Mouse (Mus musculus) megakaryocyte-erythroid progenitor cell, adult 5 weeks (primary cell): ENCODE results near the gene Cyp4a30b. TPM values are rescaled to one million over a fixed set of nuclear protein-coding genes. Genes with fewer than 3 reads are reported as not detected.

Experiments
- polyA plus RNA-seq: library from polyadenylated mRNA; stranded (reverse); fragments of >175 nt; gene quantifications from 2 replicates; pipeline ENCODE4 v1.2.3, GENCODE M21; 2012

The Cyp4a30b gene
- polyA plus RNA-seq: not detected in 2 replicates

DNA sequence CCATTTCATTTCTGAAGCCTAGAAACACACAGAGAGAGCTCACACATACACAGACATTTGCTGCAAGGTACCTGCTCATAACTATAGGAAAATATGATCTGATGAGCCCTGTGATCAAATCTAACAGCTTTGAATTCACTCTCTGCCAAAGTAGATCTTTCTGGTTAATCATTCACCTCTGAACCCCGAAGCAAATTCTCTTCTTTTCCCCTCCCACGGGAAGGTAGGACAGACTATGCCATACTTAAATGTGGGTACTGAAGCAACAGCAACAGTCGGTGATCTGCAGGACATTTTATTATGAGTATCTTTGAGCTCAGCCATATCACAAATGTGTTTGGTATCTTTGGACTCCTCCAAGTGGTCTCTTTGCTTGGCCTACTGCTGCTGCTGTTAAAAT, at the start of gene Cyp4a30b:
TSS of gene Cyp4a30b (plus strand) at position 301 of the 400 bp plus-strand sequence.

GRCm38 (mm10) chr4:115411324-115411723, 41.1 kb upstream of the Cyp4a30b start, which contains the start of gene Cyp4a12b:
Gene Cyp4a12b, plus strand, starts transcription at chr4:115411624.

DNA sequence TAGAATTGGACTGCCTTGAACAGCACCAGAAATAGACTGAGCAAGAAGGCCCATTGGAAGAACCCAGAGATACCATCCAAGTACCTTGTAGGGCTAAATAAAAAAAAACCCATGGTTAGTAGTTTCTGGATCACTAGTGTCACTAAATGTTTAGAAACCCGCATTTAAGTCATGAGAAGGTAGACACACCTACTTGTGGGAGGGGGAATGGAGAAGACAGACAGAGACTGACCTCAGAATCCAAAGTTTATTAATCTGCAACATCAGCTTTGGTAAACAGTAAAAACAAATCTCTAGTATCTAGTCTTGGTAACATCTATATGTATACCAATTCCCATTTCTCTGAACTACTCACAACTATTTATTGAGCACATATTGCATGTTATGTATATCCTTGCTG, 43.6 kb downstream of the Cyp4a30b start, which contains the start of gene Cyp4a14:
TSS of gene Cyp4a14 (minus strand) at position 142 of the 400 bp plus-strand sequence.

DNA sequence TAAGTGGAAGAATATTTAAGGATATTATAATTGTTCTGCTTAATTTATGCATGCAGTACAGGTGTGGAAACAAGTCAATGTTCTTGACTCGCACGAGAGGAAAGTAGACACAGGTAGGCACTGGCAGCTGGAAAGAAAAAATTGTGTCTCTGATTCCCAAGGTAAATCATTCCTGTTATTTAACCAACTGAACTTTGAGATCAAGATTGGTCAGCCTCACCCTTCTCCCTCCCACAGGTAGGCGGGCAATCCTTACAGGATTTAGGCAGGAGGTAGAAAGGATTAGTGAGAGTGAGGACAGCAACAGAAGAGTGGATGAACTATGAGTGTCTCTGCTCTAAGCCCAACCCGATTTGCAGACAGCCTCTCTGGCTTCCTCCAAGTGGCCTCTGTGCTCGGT, 65.6 kb downstream of the Cyp4a30b start, which contains the start of gene Cyp4a10:
TSS of gene Cyp4a10 (plus strand) at position 265 of the 400 bp plus-strand sequence.

Other genes with a start within 250 kb of the Cyp4a30b start
- gene Cyp4a29, start 210.5 kb upstream of the Cyp4a30b start, polyA plus RNA-seq: not detected in 2 replicates
- gene Cyp4a12a, start 153.6 kb upstream of the Cyp4a30b start, polyA plus RNA-seq: not detected in 2 replicates
- gene Cyp4a12b, start 41.0 kb upstream of the Cyp4a30b start, polyA plus RNA-seq: not detected in 2 replicates
- gene Cyp4a14, start 43.5 kb downstream of the Cyp4a30b start, polyA plus RNA-seq: not detected in 2 replicates
- not detected in 2 replicates for gene Cyp4a10, start 65.7 kb downstream of the Cyp4a30b start, polyA plus RNA-seq
- gene Cyp4a31, start 111.0 kb downstream of the Cyp4a30b start, polyA plus RNA-seq: not detected in 2 replicates
- not detected in 2 replicates for gene Cyp4a32, start 148.4 kb downstream of the Cyp4a30b start, polyA plus RNA-seq
- 0.10 and 0.14 TPM in 2 replicates for gene Cyp4b1, start 195.1 kb downstream of the Cyp4a30b start, polyA plus RNA-seq